Mouse (Mus musculus) frontal cortex, adult (tissue): ENCODE measurements at regions not wholly inside any gene's neighbourhood (a gene's known extent, or its start where the extent isn't known, plus 50 kb on each side); places are given as distances from the start of the nearest gene placed in this dataset.

Experiments
- ATAC-seq: cut with Nextera tagmentation; 2 replicates; pipeline ENCODE4 v1.9.2; 2017; ENCODE audit warnings: mild to moderate bottlenecking, moderate library complexity, mixed read lengths; ENCODE audit not compliant: low TSS enrichment

GRCm38 (mm10) chrX:97434327-97434726 is 57.3 kb upstream of the Eda2r start:
- ATAC-seq, result no peak

- peak; percentile 93 for ATAC-seq
Measured at GRCm38 (mm10) chrX:97431391-97431803, 54.4 kb upstream of the Eda2r start.
